Mouse (Mus musculus) right cerebral cortex, postnatal 4 days (tissue): Measurements from ENCODE around the gene Tmem198b.

ENCODE experiments used
- DNase-seq: peaks from one replicate; pipeline ENCODE4 v3.0.0-alpha.2; 2022

Tmem198b gene

GRCm38 (mm10) chr10:128798676-128799075, 5.5 kb downstream of the Tmem198b start:
- DNase-seq: no peak

- no peak for DNase-seq
Observed at GRCm38 (mm10) chr10:128795581-128795980, 8.6 kb downstream of the Tmem198b start.

DNA sequence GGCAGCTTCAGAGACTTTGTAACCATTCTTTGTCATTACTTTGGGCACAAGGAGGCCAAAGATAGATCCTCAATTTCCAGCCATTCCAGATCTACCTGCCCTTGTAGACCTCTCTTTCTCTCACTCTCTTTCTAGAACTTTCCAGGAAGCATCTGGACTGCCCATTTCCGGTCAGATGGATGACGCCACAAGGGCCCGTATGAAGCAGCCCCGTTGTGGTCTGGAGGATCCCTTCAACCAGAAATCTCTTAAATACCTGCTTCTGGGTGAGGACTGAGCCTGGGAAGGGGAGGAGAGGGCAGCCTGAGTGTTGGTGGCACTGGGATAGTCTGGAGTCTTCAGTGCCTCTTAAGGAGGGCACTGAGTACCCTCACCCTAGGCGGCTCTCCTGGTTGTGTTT, 9.8 kb downstream of the Tmem198b start:
- no peak for DNase-seq

GRCm38 (mm10) chr10:128793258-128793657, 10.9 kb downstream of the Tmem198b start:
- DNase-seq: no peak

- DNase-seq: no peak
Observed at GRCm38 (mm10) chr10:128792041-128792440, 12.1 kb downstream of the Tmem198b start.

DNA sequence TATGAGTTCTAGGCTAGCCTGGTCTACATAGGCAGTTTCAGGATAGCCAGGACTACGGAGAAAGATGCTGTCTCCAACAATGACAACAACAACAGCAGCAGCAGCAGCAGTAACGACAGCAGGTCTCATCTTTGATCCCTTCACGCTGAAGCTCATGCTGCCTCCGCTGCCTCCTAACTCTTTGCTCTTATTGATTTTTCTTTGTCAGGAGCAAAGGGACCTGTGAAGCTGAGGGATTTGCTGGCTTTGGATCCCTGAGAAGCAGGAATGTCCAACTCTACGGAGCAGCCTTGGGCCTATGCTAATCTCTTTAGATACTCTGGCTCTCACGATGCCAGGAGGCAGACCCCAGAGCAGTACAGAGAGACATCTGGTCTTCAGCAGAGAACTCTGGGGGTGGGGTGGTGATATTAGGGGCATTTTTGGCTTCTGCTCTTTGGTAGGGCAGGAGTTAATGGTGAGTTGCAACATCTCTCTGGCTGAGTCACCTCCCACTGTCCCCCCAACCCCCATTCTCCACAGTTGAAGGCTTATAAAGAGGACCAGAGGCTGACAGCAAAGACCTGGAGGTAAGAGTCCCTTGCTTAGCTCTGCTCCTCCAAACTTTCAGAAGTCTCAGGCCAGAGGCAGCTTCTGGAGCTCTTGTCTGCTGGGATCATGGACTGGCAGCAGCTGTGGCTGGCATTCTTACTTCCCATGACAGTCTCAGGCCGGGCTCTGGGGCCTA, 13.6 kb downstream of the Tmem198b start, which contains the start of gene Mmp19:
TSS of gene Mmp19 (plus strand) at position 513 of the 727 bp plus-strand sequence.
- no peak for DNase-seq

DNA sequence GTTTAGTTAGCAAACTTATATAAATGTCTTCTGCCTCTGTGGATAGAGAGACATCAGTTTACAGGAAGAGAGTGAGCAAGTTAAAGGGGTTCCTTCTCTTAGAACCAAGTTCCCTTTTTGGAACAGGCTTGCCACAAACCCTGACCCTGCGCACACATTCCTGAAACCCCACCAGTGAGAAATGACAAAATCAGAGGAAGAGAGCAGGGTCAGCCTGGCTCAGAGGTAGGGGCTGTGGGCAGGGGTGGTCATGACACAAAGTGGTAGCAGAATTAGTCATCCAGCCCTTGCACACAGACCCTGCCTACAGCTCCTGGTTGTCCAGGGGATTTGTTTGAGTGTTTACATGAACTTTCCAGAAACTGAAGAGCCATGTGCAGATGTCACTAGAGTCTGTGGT, 24.0 kb downstream of the Tmem198b start:
- no peak for DNase-seq

DNA sequence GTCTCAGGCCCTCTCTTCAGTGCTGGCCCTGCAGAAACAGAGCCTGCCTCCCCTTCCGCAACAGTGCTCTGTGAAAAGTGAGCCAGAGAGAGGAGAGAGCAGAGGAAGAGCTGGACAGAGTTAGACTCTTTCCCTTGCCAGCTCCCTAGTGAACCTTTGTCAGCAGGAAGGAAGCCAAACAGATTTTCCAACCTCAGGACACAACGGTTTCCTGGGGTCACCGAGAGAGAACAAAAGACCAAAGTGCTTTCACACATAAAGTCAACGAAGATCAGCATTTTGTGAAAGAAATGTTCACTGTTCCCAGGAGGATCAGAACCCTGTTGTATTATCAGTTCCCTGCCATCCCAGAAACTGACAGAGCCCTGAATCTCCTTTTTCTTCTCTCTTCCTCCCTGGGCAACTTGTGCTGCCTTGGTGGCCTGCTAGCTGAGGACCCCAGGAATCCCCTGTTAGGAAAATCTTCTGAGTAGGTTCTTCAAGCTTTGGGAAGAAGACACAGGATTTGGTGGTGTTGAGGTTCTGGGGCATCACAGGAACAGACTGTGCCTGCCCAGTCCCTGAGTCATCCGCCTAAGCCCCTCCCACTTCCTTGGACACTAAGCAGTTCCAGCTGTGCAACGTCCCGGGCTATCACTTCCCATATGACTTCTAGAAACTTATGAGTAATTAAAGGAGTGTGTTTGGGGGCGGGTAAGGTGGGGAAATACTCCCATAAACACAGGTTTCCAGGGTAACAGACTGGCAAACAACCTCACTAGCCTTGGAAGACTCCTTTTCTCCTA, 25.0 kb downstream of the Tmem198b start:
- DNase-seq: no peak

DNA sequence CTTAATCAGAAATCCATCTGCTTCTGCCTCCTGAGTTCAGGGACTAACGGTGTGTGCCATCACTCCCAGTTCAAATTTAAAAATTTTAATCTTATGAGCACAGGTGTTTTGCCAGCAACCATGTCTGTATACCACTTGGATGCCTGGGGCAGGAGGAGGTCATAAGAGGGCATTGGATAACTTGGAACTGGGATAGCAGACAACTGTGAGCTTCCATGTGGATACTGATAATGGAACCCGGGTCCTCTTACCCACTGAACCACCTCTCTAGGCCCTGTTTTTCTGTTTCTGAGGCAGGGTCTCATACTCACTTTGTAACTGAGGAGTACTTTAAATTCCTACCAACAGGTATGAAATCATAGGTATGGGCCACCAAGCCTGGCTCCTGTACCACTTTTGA, 25.7 kb downstream of the Tmem198b start:
- no peak for DNase-seq

- DNase-seq: no peak
Observed at GRCm38 (mm10) chr10:128773685-128774084, 30.5 kb downstream of the Tmem198b start.

DNA sequence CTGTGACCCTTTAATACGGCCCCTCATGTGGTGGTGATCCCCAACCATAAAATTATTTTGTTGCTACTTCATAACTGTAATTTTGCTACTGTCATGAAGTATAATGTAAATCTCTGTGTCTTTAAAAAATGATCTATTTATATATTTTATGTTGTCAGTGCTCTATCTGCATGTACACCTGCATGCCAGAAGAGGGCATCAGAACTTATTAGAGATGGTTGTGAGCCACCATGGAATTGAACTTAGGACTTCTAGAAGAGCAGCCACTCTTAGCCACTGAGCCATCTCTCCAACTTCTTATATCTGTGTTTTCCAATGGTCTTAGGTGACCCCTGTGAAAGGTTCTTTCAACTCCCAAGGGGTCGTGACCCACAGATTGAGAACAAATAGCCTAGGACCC, 31.3 kb downstream of the Tmem198b start:
- no peak for DNase-seq
